8 mouse cellular contexts compared by ENCODE assay signal in genomic region chr7:29518054-29518420, GRCm38 (mm10). TPM values are rescaled to one million over a fixed set of nuclear protein-coding genes. Genes with fewer than 3 reads are reported as not detected.
DNase-seq lines count a peak whose midpoint lies in the region; ATAC-seq and TF ChIP-seq lines count a peak whose summit lies in the region.

No protein-coding gene starts in this region.

- TF ChIP-seq EP300 in MEL (IDR thresholded peaks at IDR 0.05; ENCODE audit: low read depth in 1 of 2, low read length in 2 of 2): no peak

- no peak for DNase-seq in heart, adult 18-20 months
- DNase-seq in MEL (ENCODE audit: low read depth, low spot score): peak; percentile 58
- no peak for DNase-seq in midbrain, embryonic 10.5 days (ENCODE audit: low spot score)
- DNase-seq in gastrocnemius, postnatal 25 days: no peak
- DNase-seq in adrenal gland, postnatal 14 days: no peak

- H3K4me1 ChIP-seq in heart, embryonic 16.5 days (ENCODE audit: control insufficient read depth, insufficient read depth, low read length): peaks cover 7% of the 10 kb centered on the region
- H3K4me1 ChIP-seq in MEL (ENCODE audit: control insufficient read depth in 1 of 2, insufficient read depth in 2 of 2, low read length in 2 of 2): peaks cover 4 to 11% of the 10 kb centered on the region in 2 experiments; a peak in 2 of 4 replicates
- peaks cover 19% of the 10 kb centered on the region for H3K4me1 ChIP-seq in forebrain, embryonic 16.5 days (replicated peaks; ENCODE audit: control insufficient read depth, insufficient read depth, low read length)
- peaks cover 33% of the 10 kb centered on the region for H3K4me1 ChIP-seq in midbrain, embryonic 10.5 days

- peak overlapping the region; percentile 92 for H3K4me2 ChIP-seq in heart, embryonic 16.5 days (ENCODE audit: low read depth, low read length)
- H3K4me2 ChIP-seq in forebrain, embryonic 16.5 days (ENCODE audit: low read length): peak overlapping the region; percentile 65

- TF ChIP-seq POLR2A in MEL (IDR thresholded peaks at IDR 0.05; ENCODE audit: control insufficient read depth in 1 of 2, insufficient read depth in 1 of 2, low read depth in 1 of 2, low read length in 2 of 2, poor library complexity in 1 of 2): no peak

- WGBS in heart, embryonic 16.5 days: under 1% methylated on average over 28 of the region's 28 CpGs
- 0% methylated on average over 28 of the region's 28 CpGs for WGBS in forebrain, embryonic 16.5 days
- WGBS in midbrain, embryonic 10.5 days: under 1% methylated on average over 28 of the region's 28 CpGs

- TF ChIP-seq RAD21 in MEL (IDR thresholded peaks at IDR 0.05; ENCODE audit: low read depth, low read length): no peak

- peak overlapping the region; percentile 82 for H3K9ac ChIP-seq in heart, embryonic 16.5 days (ENCODE audit: low read length)
- H3K9ac ChIP-seq in MEL (ENCODE audit: control insufficient read depth, low read depth, low read length, poor library complexity, severe bottlenecking): peak overlapping the region; percentile 86
- peak overlapping the region; percentile 83 for H3K9ac ChIP-seq in forebrain, embryonic 16.5 days (replicated peaks; ENCODE audit: low read depth, low read length)

- no peaks in the 10 kb centered on the region for H3K9me3 ChIP-seq in heart, embryonic 16.5 days (replicated peaks; ENCODE audit: control insufficient read depth, low read length)
- no peaks in the 10 kb centered on the region for H3K9me3 ChIP-seq in MEL (replicated peaks; ENCODE audit: insufficient read depth, low read length)
- H3K9me3 ChIP-seq in forebrain, embryonic 16.5 days (ENCODE audit: control insufficient read depth, low read length): no peaks in the 10 kb centered on the region
- no peaks in the 10 kb centered on the region for H3K9me3 ChIP-seq in midbrain, embryonic 10.5 days (replicated peaks)

- peak; percentile 8 for ATAC-seq in heart, embryonic 16.5 days (replicated peaks; ENCODE audit: extremely low read depth, insufficient read depth, low FRiP score)
- ATAC-seq in forebrain, embryonic 16.5 days: peak; percentile 39
- no peak for ATAC-seq in erythroid progenitor cell, adult 5-6 weeks (replicated peaks; ENCODE audit: low FRiP score, poor library complexity, severe bottlenecking)

- H3K4me3 ChIP-seq in heart, embryonic 16.5 days (ENCODE audit: low read length): peak overlapping the region; percentile 73
- peak overlapping the region; percentile 66 to 94 for H3K4me3 ChIP-seq in MEL (ENCODE audit: control insufficient read depth in 1 of 2, insufficient read depth in 1 of 2, low read depth in 2 of 2, low read length in 2 of 2)
- peak overlapping the region; percentile 92 for H3K4me3 ChIP-seq in forebrain, embryonic 16.5 days (replicated peaks; ENCODE audit: low read length)
- peak overlapping the region; percentile 83 for H3K4me3 ChIP-seq in midbrain, embryonic 10.5 days

- H3K27me3 ChIP-seq in heart, embryonic 16.5 days (ENCODE audit: control insufficient read depth, insufficient read depth, low read length): peaks cover 21% of the 10 kb centered on the region
- no peaks in the 10 kb centered on the region for H3K27me3 ChIP-seq in MEL (ENCODE audit: control insufficient read depth in 1 of 2, insufficient read depth in 2 of 2, low read length in 2 of 2)
- H3K27me3 ChIP-seq in forebrain, embryonic 16.5 days (replicated peaks; ENCODE audit: control insufficient read depth, insufficient read depth, low read length): no peaks in the 10 kb centered on the region
- H3K27me3 ChIP-seq in midbrain, embryonic 10.5 days (ENCODE audit: low read depth, poor library complexity, severe bottlenecking): peaks cover 24% of the 10 kb centered on the region

- H3K27ac ChIP-seq in heart, embryonic 16.5 days (ENCODE audit: low read length): no peak overlapping the region
- H3K27ac ChIP-seq in MEL (ENCODE audit: control insufficient read depth, low read depth, low read length): peak overlapping the region; percentile 17; the same call in 1 of the 2 replicates
- peak overlapping the region; percentile 40; the same call in 1 of the 2 replicates for H3K27ac ChIP-seq in forebrain, embryonic 16.5 days (ENCODE audit: low read length)
- peak overlapping the region; percentile 89 for H3K27ac ChIP-seq in midbrain, embryonic 10.5 days (replicated peaks)

- no peaks in the 10 kb centered on the region for H3K36me3 ChIP-seq in heart, embryonic 16.5 days (ENCODE audit: control insufficient read depth, insufficient read depth)
- peaks cover 0 to 7% of the 10 kb centered on the region in 2 experiments; a peak in 2 of 4 replicates for H3K36me3 ChIP-seq in MEL (ENCODE audit: control insufficient read depth in 1 of 2, insufficient read depth in 2 of 2, low read length in 2 of 2)
- no peaks in the 10 kb centered on the region for H3K36me3 ChIP-seq in forebrain, embryonic 16.5 days (ENCODE audit: control insufficient read depth, insufficient read depth)
- H3K36me3 ChIP-seq in midbrain, embryonic 10.5 days: no peaks in the 10 kb centered on the region

- peaks cover 18% of the 10 kb centered on the region for H3K79me2 ChIP-seq in MEL (ENCODE audit: control insufficient read depth, insufficient read depth, low read length, poor library complexity)

- no peak for TF ChIP-seq CTCF in MEL (IDR thresholded peaks at IDR 0.05 in 2 of 3, conservative IDR thresholded peaks at IDR 0.05 in 1 of 3; ENCODE audit: control insufficient read depth in 1 of 3, insufficient read depth in 1 of 3, low read depth in 2 of 3, low read length in 3 of 3, poor library complexity in 1 of 3, severe bottlenecking in 1 of 3)

TF ChIP-seq in MEL, 35 proteins besides CTCF, POLR2A, EP300 and RAD21:
- TF ChIP-seq MAX (IDR thresholded peaks at IDR 0.05; ENCODE audit: low read length): no peak
- TF ChIP-seq HCFC1 (IDR thresholded peaks at IDR 0.05; ENCODE audit: low read depth, low read length): no peak
- TF ChIP-seq ZC3H11A (IDR thresholded peaks at IDR 0.05; ENCODE audit: low read depth, low read length): no peak
- no peak for TF ChIP-seq SMC3 (IDR thresholded peaks at IDR 0.05; ENCODE audit: low read depth, low read length)
- no peak for TF ChIP-seq POLR2AphosphoS5 (IDR thresholded peaks at IDR 0.05; ENCODE audit: borderline replicate concordance, low read depth, low read length)
- TF ChIP-seq NELFE (IDR thresholded peaks at IDR 0.05; ENCODE audit: low read depth, low read length): no peak
- no peak for TF ChIP-seq BHLHE40 (IDR thresholded peaks at IDR 0.05; ENCODE audit: borderline replicate concordance, low read depth, low read length)
- no peak for TF ChIP-seq CHD2 (IDR thresholded peaks at IDR 0.05; ENCODE audit: low read length)
- TF ChIP-seq JUND (IDR thresholded peaks at IDR 0.05; ENCODE audit: low read depth, low read length): no peak
- TF ChIP-seq TCF12 (IDR thresholded peaks at IDR 0.05; ENCODE audit: low read depth, low read length): no peak
- TF ChIP-seq CHD1 (IDR thresholded peaks at IDR 0.05; ENCODE audit: low read depth, low read length): no peak
- no peak for TF ChIP-seq GATA1 (IDR thresholded peaks at IDR 0.05; ENCODE audit: low read depth, low read length)
- no peak for TF ChIP-seq ELF1 (IDR thresholded peaks at IDR 0.05; ENCODE audit: low read depth, low read length)
- TF ChIP-seq MYB (IDR thresholded peaks at IDR 0.05; ENCODE audit: low read depth, low read length): no peak
- TF ChIP-seq ZMIZ1 (IDR thresholded peaks at IDR 0.05; ENCODE audit: low read depth, low read length): no peak
- TF ChIP-seq ZKSCAN1 (IDR thresholded peaks at IDR 0.05; ENCODE audit: low read depth, low read length): no peak
- TF ChIP-seq GABPA (IDR thresholded peaks at IDR 0.05; ENCODE audit: low read depth, low read length): no peak
- no peak for TF ChIP-seq TBP (IDR thresholded peaks at IDR 0.05; ENCODE audit: low read depth, low read length)
- no peak for TF ChIP-seq E2F4 (IDR thresholded peaks at IDR 0.05; ENCODE audit: borderline replicate concordance, low read depth, low read length)
- TF ChIP-seq POLR2AphosphoS2 (IDR thresholded peaks at IDR 0.05; ENCODE audit: low read length): no peak

RNA-seq across cellular contexts. Expression of gene Sipa1l3, which starts 0.4 kb away (rescaled TPM):
- 5.8 TPM in 2 replicates for polyA plus RNA-seq in heart, embryonic 16.5 days (2015; fragmentation: Nextera tagmentation; extraction: Ambion mirVana)
- 10 to 100 TPM in 1 of 2 experiments, 1 to 10 TPM in 1; 9.6 to 11.1 TPM for total RNA-seq in heart, adult 18-20 months (2021)
- total RNA-seq in MEL (2012; rRNA removed): 14.1 and 14.9 TPM in 2 replicates
- polyA plus RNA-seq in MEL (2012; ENCODE audit: insufficient read depth in 1 of 2, insufficient read length in 2 of 2, low read depth in 1 of 2, low replicate concordance in 2 of 2, missing spikeins in 1 of 2): 10 to 100 TPM in 1 of 2 experiments, not detected in 1; 49.4 TPM
- 13.9 and 16.1 TPM in 2 replicates for polyA plus RNA-seq in forebrain, embryonic 16.5 days (2015; fragmentation: Nextera tagmentation; extraction: Ambion mirVana)
- 8.4 and 8.7 TPM in 2 replicates for polyA plus RNA-seq in midbrain, embryonic 10.5 days (2016; fragmentation: Nextera tagmentation; extraction: Ambion mirVana)
- total RNA-seq in gastrocnemius, postnatal 25 days (2021): 1 to 10 TPM; 7.3 to 8.1 TPM
- 29.2 and 30.5 TPM in 2 replicates for total RNA-seq in adrenal gland, postnatal 14 days (2021)
- 2.5 and 4.2 TPM in 2 replicates for total RNA-seq in erythroid progenitor cell, adult 5-6 weeks (2015; ENCODE audit: low replicate concordance)
- 1.3 and 15.3 TPM in 2 replicates for total RNA-seq in erythroid progenitor cell, adult 5-6 weeks (2017; ENCODE audit: low replicate concordance)
